In the genomic region with DNA sequence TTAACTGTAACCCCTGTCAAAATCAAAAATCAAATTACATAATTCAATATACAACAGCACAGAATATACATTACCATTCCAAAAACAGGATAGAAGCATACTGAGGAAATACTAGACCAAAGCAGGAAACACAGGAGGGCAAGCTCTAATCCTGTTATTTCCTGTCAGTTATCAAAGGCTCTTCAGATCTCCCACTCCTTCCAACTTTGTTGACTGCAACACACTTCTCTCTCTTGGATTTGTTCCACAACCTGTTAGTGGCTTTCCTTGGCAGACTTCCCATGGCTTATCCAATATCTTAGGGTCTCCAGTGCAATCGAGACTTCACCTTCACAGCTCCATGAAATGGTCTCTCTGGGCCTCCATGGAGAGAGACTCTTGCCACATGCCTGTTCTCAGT, we compare ENCODE assay signal across 33 mouse cellular contexts. TPM values are rescaled to one million over a fixed set of nuclear protein-coding genes. Genes with fewer than 3 reads are reported as not detected.
DNase-seq lines count a peak whose midpoint lies in the region; ATAC-seq and TF ChIP-seq lines count a peak whose summit lies in the region.
"Had no signal": no experiment of that assay in that cellular context is flagged by ENCODE, and none has a peak within 500 bp of the region (broad histone marks: within the 10 kb centered on the region; RNA-seq: fewer than 3 reads in every experiment).

No protein-coding gene starts in this region.

- H3K36me3 ChIP-seq in erythroblast, embryonic 14.5 days (ENCODE audit: control insufficient read depth) = peaks cover 100% of the 10 kb centered on the region
- H3K36me3 ChIP-seq in liver, embryonic 11.5 days (ENCODE audit: control insufficient read depth, insufficient read depth, low read length) = peaks cover 30% of the 10 kb centered on the region
- H3K36me3 ChIP-seq in liver, embryonic 15.5 days (replicated peaks) = peaks cover 79% of the 10 kb centered on the region
- H3K36me3 ChIP-seq: forebrain, embryonic 15.5 days; heart, embryonic 15.5 days had no signal

- H3K4me2 ChIP-seq in liver, embryonic 11.5 days = no peak overlapping the region; the same call in 1 of the 2 replicates
- peak overlapping the region; percentile 79 for H3K4me2 ChIP-seq in liver, embryonic 15.5 days
- H3K4me2 ChIP-seq: embryonic facial prominence, embryonic 13.5 days; forebrain, embryonic 15.5 days; heart, embryonic 15.5 days; hindbrain, embryonic 14.5 days had no signal

- intact Hi-C loops in left cerebral cortex, adult 2 months (cut with DNase I) = loop anchor here (5.0 kb wide), 1 partner anchor 167 kb away; no protein-coding TSS in a partner anchor

- DNase-seq in liver, embryonic 11.5 days (ENCODE audit: low spot score) = no peak
- DNase-seq in liver = no peak
- DNase-seq in spleen, adult 18-20 months = no peak
- DNase-seq in adrenal gland, postnatal 25 days = no peak
- no peak for DNase-seq in left cerebral cortex, adult 2 months (ENCODE audit: extremely low spot score in 1 of 2, low spot score in 2 of 2)
- DNase-seq: adrenal gland, adult 2 months; adrenal gland, postnatal 14 days; cerebellum, adult 11-12 months; cerebellum, adult 8-10 months; cerebellum, postnatal 10 days; cerebellum, postnatal 36 days; embryo, embryonic 11 days; gastrocnemius, postnatal 25 days; heart, adult 18-20 months; heart, postnatal 10 days; heart, postnatal 36 days had no signal

- ATAC-seq in erythroblast, adult 5-6 weeks (replicated peaks; ENCODE audit: low FRiP score, poor library complexity, severe bottlenecking) = no peak
- ATAC-seq in liver, embryonic 11.5 days (replicated peaks; ENCODE audit: low FRiP score) = no peak
- ATAC-seq in liver, embryonic 15.5 days (ENCODE audit: insufficient read depth) = no peak
- ATAC-seq: forebrain, embryonic 15.5 days; hindbrain, postnatal 0 days; inflammation-experienced regulatory T-cells, adult 6 months; Patski had no signal

- H3K4me3 ChIP-seq in erythroblast, embryonic 14.5 days (replicated peaks) = peak overlapping the region; percentile 74
- no peak overlapping the region for H3K4me3 ChIP-seq in liver, embryonic 11.5 days (ENCODE audit: low read depth, low read length)
- H3K4me3 ChIP-seq in liver, embryonic 15.5 days (replicated peaks) = 0 out of 2 replicates have a peak overlapping the region, but pooled peaks have one; percentile 10
- H3K4me3 ChIP-seq in left cerebral cortex, adult 2 months = no peak overlapping the region
- H3K4me3 ChIP-seq: embryonic facial prominence, embryonic 10.5 days; embryonic facial prominence, embryonic 13.5 days; forebrain, embryonic 15.5 days; heart, embryonic 10.5 days; heart, embryonic 15.5 days had no signal

- peaks cover 75% of the 10 kb centered on the region for H3K4me1 ChIP-seq in erythroblast, embryonic 14.5 days (ENCODE audit: control insufficient read depth)
- H3K4me1 ChIP-seq in liver, embryonic 11.5 days (replicated peaks; ENCODE audit: control insufficient read depth, insufficient read depth, low read length) = peaks cover 31% of the 10 kb centered on the region
- H3K4me1 ChIP-seq in liver, embryonic 15.5 days (replicated peaks) = peaks cover 73% of the 10 kb centered on the region

- no peaks in the 10 kb centered on the region for H3K27me3 ChIP-seq in erythroblast, embryonic 14.5 days (ENCODE audit: control insufficient read depth)
- no peaks in the 10 kb centered on the region for H3K27me3 ChIP-seq in liver, embryonic 11.5 days (replicated peaks; ENCODE audit: control insufficient read depth, insufficient read depth, low read length)
- no peaks in the 10 kb centered on the region for H3K27me3 ChIP-seq in liver, embryonic 15.5 days
- H3K27me3 ChIP-seq: embryonic facial prominence, embryonic 13.5 days; forebrain, embryonic 15.5 days; heart, embryonic 15.5 days had no signal

- TF ChIP-seq CTCF in left cerebral cortex, adult 2 months (IDR thresholded peaks at IDR 0.05) = no peak

- no peak overlapping the region for H3K9ac ChIP-seq in liver, embryonic 11.5 days (ENCODE audit: low read depth, low read length)
- H3K9ac ChIP-seq in liver, embryonic 15.5 days = no peak overlapping the region
- H3K9ac ChIP-seq: embryonic facial prominence, embryonic 13.5 days; forebrain, embryonic 15.5 days; heart, embryonic 15.5 days; hindbrain, embryonic 14.5 days had no signal

- H3K27ac ChIP-seq in liver, embryonic 11.5 days (ENCODE audit: low read depth, low read length) = 0 out of 2 replicates have a peak overlapping the region, but pooled peaks have one; percentile 29
- H3K27ac ChIP-seq in liver, embryonic 15.5 days (replicated peaks) = peak overlapping the region; percentile 54
- no peak overlapping the region for H3K27ac ChIP-seq in left cerebral cortex, adult 2 months
- H3K27ac ChIP-seq: embryonic facial prominence, embryonic 10.5 days; embryonic facial prominence, embryonic 13.5 days; forebrain, embryonic 15.5 days; heart, embryonic 10.5 days; heart, embryonic 15.5 days; hindbrain, embryonic 14.5 days; hindbrain, postnatal 0 days had no signal

- no peaks in the 10 kb centered on the region for H3K9me3 ChIP-seq in erythroblast, embryonic 14.5 days (ENCODE audit: control insufficient read depth, low read length)
- H3K9me3 ChIP-seq in liver, embryonic 11.5 days (ENCODE audit: control insufficient read depth, low read length) = no peaks in the 10 kb centered on the region
- H3K9me3 ChIP-seq in liver, embryonic 15.5 days (replicated peaks) = no peaks in the 10 kb centered on the region
- H3K9me3 ChIP-seq: embryonic facial prominence, embryonic 10.5 days; embryonic facial prominence, embryonic 13.5 days; forebrain, embryonic 15.5 days; heart, embryonic 10.5 days; heart, embryonic 15.5 days had no signal

- WGBS in liver, embryonic 11.5 days = 76% methylated on average over 1 of the region's 1 CpGs
- WGBS in liver, embryonic 15.5 days (ENCODE audit: insufficient replicate concordance) = 61% methylated on average over 1 of the region's 1 CpGs

RNA-seq across cellular contexts. Expression of gene Slc43a1, which starts 6.6 kb away (rescaled TPM):
- polyA plus RNA-seq in erythroblast, embryonic 14.5 days (2012) = 20.3 and 29.2 TPM in 2 replicates
- 756 and 864 TPM in 2 replicates for total RNA-seq in erythroblast, adult 5-6 weeks (2015; ENCODE audit: low replicate concordance)
- 516 and 701 TPM in 2 replicates for total RNA-seq in erythroblast, adult 5-6 weeks (2017; ENCODE audit: low replicate concordance)
- 83.2 and 101 TPM in 2 replicates for polyA plus RNA-seq in liver, embryonic 11.5 days (2014; fragmentation: Nextera tagmentation; extraction: Ambion mirVana)
- polyA plus RNA-seq in liver, embryonic 15.5 days (2015; fragmentation: Nextera tagmentation; extraction: Ambion mirVana) = 190 and 203 TPM in 2 replicates
- 2.4 and 4.3 TPM in 2 replicates for total RNA-seq in adrenal gland, postnatal 25 days (2021)
- under 1 TPM; 0.27 to 0.30 TPM for total RNA-seq in left cerebral cortex, adult 2 months (2021)

RNA-seq across cellular contexts. Expression of gene Timm10, which starts 18.4 kb away (rescaled TPM):
- 0.90 and 0.99 TPM in 2 replicates for polyA plus RNA-seq in erythroblast, embryonic 14.5 days (2012)
- 28.6 and 43.9 TPM in 2 replicates for total RNA-seq in erythroblast, adult 5-6 weeks (2015; ENCODE audit: low replicate concordance)
- 5.2 and 22.2 TPM in 2 replicates for total RNA-seq in erythroblast, adult 5-6 weeks (2017; ENCODE audit: low replicate concordance)
- 84.3 and 84.5 TPM in 2 replicates for polyA plus RNA-seq in liver, embryonic 11.5 days (2014; fragmentation: Nextera tagmentation; extraction: Ambion mirVana)
- polyA plus RNA-seq in liver, embryonic 15.5 days (2015; fragmentation: Nextera tagmentation; extraction: Ambion mirVana) = 33.3 and 37.0 TPM in 2 replicates
- total RNA-seq in adrenal gland, postnatal 25 days (2021) = 40.4 and 43.8 TPM in 2 replicates
- total RNA-seq in left cerebral cortex, adult 2 months (2021) = 10 to 100 TPM; 49.1 to 51.3 TPM

RNA-seq across cellular contexts. Expression of gene Smtnl1, which starts 22.8 kb away (rescaled TPM):
- 0.08 and 0.09 TPM in 2 replicates for polyA plus RNA-seq in erythroblast, embryonic 14.5 days (2012)
- not detected in 2 replicates for total RNA-seq in erythroblast, adult 5-6 weeks (2015; ENCODE audit: low replicate concordance)
- 2.0 TPM in 1 of 2 replicates, not detected in the other for total RNA-seq in erythroblast, adult 5-6 weeks (2017; ENCODE audit: low replicate concordance)
- 0.25 TPM in 1 of 2 replicates, not detected in the other for polyA plus RNA-seq in liver, embryonic 11.5 days (2014; fragmentation: Nextera tagmentation; extraction: Ambion mirVana)
- 0.40 and 0.56 TPM in 2 replicates for polyA plus RNA-seq in liver, embryonic 15.5 days (2015; fragmentation: Nextera tagmentation; extraction: Ambion mirVana)
- total RNA-seq in adrenal gland, postnatal 25 days (2021) = not detected in 2 replicates
- not detected for total RNA-seq in left cerebral cortex, adult 2 months (2021)
- total RNA-seq: adrenal gland, adult 2 months; adrenal gland, postnatal 14 days; heart, adult 18-20 months; heart, postnatal 36 days; hindbrain, postnatal 0 days had no signal
- polyA plus RNA-seq: adrenal gland, adult 2 months; brain, embryonic 14.5 days; cortical plate, adult 2 months; forebrain, embryonic 11.5 days; forebrain, embryonic 15.5 days; gonadal fat pad, adult 2 months; hindbrain, embryonic 11.5 days; hindbrain, embryonic 14.5 days; hindbrain, postnatal 0 days; inflammation-experienced regulatory T-cells, adult 6 months; Patski had no signal

RNA-seq across cellular contexts. Expression of gene Rtn4rl2, which starts 41.3 kb away (rescaled TPM):
- not detected in 2 replicates for polyA plus RNA-seq in erythroblast, embryonic 14.5 days (2012)
- total RNA-seq in erythroblast, adult 5-6 weeks (2015; ENCODE audit: low replicate concordance) = not detected in 2 replicates
- not detected in 2 replicates for total RNA-seq in erythroblast, adult 5-6 weeks (2017; ENCODE audit: low replicate concordance)
- 0.66 and 1.2 TPM in 2 replicates for polyA plus RNA-seq in liver, embryonic 11.5 days (2014; fragmentation: Nextera tagmentation; extraction: Ambion mirVana)
- 0.09 TPM in 2 replicates for polyA plus RNA-seq in liver, embryonic 15.5 days (2015; fragmentation: Nextera tagmentation; extraction: Ambion mirVana)
- total RNA-seq in adrenal gland, postnatal 25 days (2021) = 1.2 TPM in 2 replicates
- 100 to 1,000 TPM in 1 of 2 experiments, 10 to 100 TPM in 1; 99.5 to 113 TPM for total RNA-seq in left cerebral cortex, adult 2 months (2021)
- polyA plus RNA-seq: inflammation-experienced regulatory T-cells, adult 6 months had no signal

RNA-seq across cellular contexts. Expression of gene Ube2l6, which starts 46.6 kb away (rescaled TPM):
- 9.9 and 22.9 TPM in 2 replicates for polyA plus RNA-seq in erythroblast, embryonic 14.5 days (2012)
- 974 and 1,000 TPM in 2 replicates for total RNA-seq in erythroblast, adult 5-6 weeks (2015; ENCODE audit: low replicate concordance)
- 826 and 843 TPM in 2 replicates for total RNA-seq in erythroblast, adult 5-6 weeks (2017; ENCODE audit: low replicate concordance)
- polyA plus RNA-seq in liver, embryonic 11.5 days (2014; fragmentation: Nextera tagmentation; extraction: Ambion mirVana) = 112 and 114 TPM in 2 replicates
- polyA plus RNA-seq in liver, embryonic 15.5 days (2015; fragmentation: Nextera tagmentation; extraction: Ambion mirVana) = 533 and 556 TPM in 2 replicates
- 16.9 and 19.9 TPM in 2 replicates for total RNA-seq in adrenal gland, postnatal 25 days (2021)
- 1 to 10 TPM; 6.4 to 6.7 TPM for total RNA-seq in left cerebral cortex, adult 2 months (2021)

Comparison
In these comparisons a context has a peak if more than half of its experiments do, and no peak if none do; other contexts are left out.
1. H3K4me3 ChIP-seq: peak in erythroblast, embryonic 14.5 days (single experiment) and liver, embryonic 15.5 days (single experiment); none in liver, embryonic 11.5 days (single experiment) and left cerebral cortex, adult 2 months (single experiment).
2. RNA of gene Slc43a1, which starts 6.6 kb away (total RNA-seq): 516 to 864 TPM in erythroblast, adult 5-6 weeks; 2.4 to 4.3 TPM in adrenal gland, postnatal 25 days and 0.27 to 0.30 TPM in left cerebral cortex, adult 2 months; every median in the first group is over 10 times any median in the second.